Mouse (Mus musculus) cerebellum, postnatal 10 days (tissue): ENCODE measurements around the gene Lzic.

Source experiments
- DNase-seq, 2 experiments: peaks; one replicate each; pipeline ENCODE4 v3.0.0; 2021; ENCODE audit warnings: mixed read lengths in 2 of 2

The Lzic gene

GRCm38 (mm10) chr4:149527621-149528354, 42.8 kb downstream of the Lzic start:
- no peak for DNase-seq

- no peak for DNase-seq
Observed at GRCm38 (mm10) chr4:149529691-149530090, 44.7 kb downstream of the Lzic start.

GRCm38 (mm10) chr4:149539441-149539840, 54.4 kb downstream of the Lzic start:
- no peak for DNase-seq

- no peak for DNase-seq
Observed at GRCm38 (mm10) chr4:149541935-149542334, 56.9 kb downstream of the Lzic start.

- DNase-seq = no peak
Observed at GRCm38 (mm10) chr4:149542431-149542830, 57.4 kb downstream of the Lzic start.

GRCm38 (mm10) chr4:149542927-149543553, 58.0 kb downstream of the Lzic start:
- peak; percentile 92 to 96 for DNase-seq

- DNase-seq = peak; percentile 55 to 69
Observed at GRCm38 (mm10) chr4:149544892-149545291, 59.9 kb downstream of the Lzic start.
